Mouse (Mus musculus) heart, adult 2 months (tissue): Measurements from ENCODE around the gene Atp2b2.

Experiments
- CTCF ChIP-seq: fragments of 200-600 bp; IDR thresholded peaks from 2 replicates; pipeline ENCODE4 v1.8.1; 2022; ENCODE audit warnings: antibody characterized with exemption, mild to moderate bottlenecking, moderate library complexity
- EP300 ChIP-seq: fragments of 200-500 bp; IDR thresholded peaks from 2 replicates; pipeline ENCODE4 v1.6.1; 2011; ENCODE audit warnings: low read depth, low read length, control low read depth; ENCODE audit not compliant: insufficient read depth
- POLR2A ChIP-seq: fragments of 200-500 bp; IDR thresholded peaks from 2 replicates; pipeline ENCODE4 v1.6.1; 2011; ENCODE audit warnings: mild to moderate bottlenecking, low read depth, low read length, control low read depth; ENCODE audit not compliant: insufficient read depth

DNA sequence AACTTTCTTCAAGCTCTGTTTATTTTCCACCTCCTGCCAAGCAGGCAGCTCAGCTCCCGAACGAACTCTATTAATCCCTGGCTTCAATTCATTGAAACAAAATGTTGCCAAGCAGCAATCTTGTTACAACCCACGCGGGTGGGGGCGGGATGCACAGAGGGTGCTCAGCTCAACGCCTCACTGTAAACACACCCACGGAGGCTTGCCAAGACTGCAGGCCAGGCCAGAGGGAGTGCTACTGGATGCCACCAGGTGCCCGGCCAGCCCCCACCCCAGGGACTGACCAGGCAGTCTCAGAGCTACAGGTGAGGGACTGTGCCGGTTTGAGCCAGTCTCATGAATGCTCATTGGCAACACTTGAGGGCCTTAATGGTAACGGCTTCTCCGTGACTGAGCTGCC, 50.9 kb downstream of the Atp2b2 start:
- no peak for TF ChIP-seq POLR2A
- no peak for TF ChIP-seq CTCF
- no peak for TF ChIP-seq EP300
